In the genomic region with DNA sequence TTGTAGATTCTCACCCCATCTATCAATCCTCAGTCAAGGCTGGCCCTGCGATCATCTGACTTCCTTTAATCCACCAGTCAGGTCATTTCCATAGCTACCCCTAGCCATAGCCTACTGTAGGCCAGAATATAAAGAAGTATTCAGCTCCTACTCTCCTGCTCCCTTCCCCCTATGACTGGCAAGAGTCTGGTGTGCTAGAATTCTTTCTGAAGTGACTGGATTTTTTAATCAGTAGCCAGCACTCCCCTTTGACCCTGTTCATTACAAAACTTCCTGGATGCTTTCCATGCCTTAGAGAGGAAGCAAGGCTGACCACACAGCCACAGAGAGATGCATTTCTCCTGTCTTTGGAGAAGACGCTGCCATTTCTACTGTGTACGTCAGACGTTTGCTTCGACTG, we compare ENCODE assay signal across 9 mouse cellular contexts.
DNase-seq lines count a peak whose midpoint lies in the region; ATAC-seq and TF ChIP-seq lines count a peak whose summit lies in the region.
"Had no signal": no experiment of that assay in that cellular context is flagged by ENCODE, and none has a peak within 500 bp of the region (broad histone marks: within the 10 kb centered on the region; RNA-seq: fewer than 3 reads in every experiment).

No protein-coding gene starts in this region.

- no peak for TF ChIP-seq POLR2A in brain, embryonic 14.5 days (IDR thresholded peaks at IDR 0.05; ENCODE audit: borderline replicate concordance, extremely low read depth, insufficient read depth, insufficient read length, poor library complexity, severe bottlenecking)

- peak; percentile 84 for ATAC-seq in megakaryocyte progenitor cell, adult 5-6 weeks (replicated peaks; ENCODE audit: poor library complexity)

- no peak for TF ChIP-seq CTCF in brain, embryonic 14.5 days (IDR thresholded peaks at IDR 0.05; ENCODE audit: borderline replicate concordance, extremely low read depth, insufficient read depth, insufficient read length)

- DNase-seq in heart, adult 9 months (ENCODE audit: low spot score in 2 of 2): peak; percentile 6 to 10
- no peak for DNase-seq in heart, postnatal 4 days
- peak; percentile 26 for DNase-seq in brain, embryonic 14.5 days (ENCODE audit: low read depth)
- DNase-seq in kidney, postnatal 10 days: peak; percentile 52
- DNase-seq in layer of hippocampus, postnatal 14 days (ENCODE audit: low spot score in 2 of 2): no peak
- no peak for DNase-seq in ovary, postnatal 14 days (ENCODE audit: low spot score)
- DNase-seq in layer of hippocampus, postnatal 10 days (ENCODE audit: low spot score in 2 of 2): no peak
- DNase-seq: cerebellum, postnatal 36 days had no signal

Comparison
In these comparisons a context has a peak if more than half of its experiments do, and no peak if none do; other contexts are left out.
1. DNase-seq: peak in heart, adult 9 months (2 of 2), brain, embryonic 14.5 days (single experiment) and kidney, postnatal 10 days (single experiment); none in heart, postnatal 4 days (single experiment), layer of hippocampus, postnatal 14 days (0 of 2), ovary, postnatal 14 days (single experiment) and layer of hippocampus, postnatal 10 days (0 of 2).